15 mouse cellular contexts compared by ENCODE assay signal in genomic region chr8:41939298-41939697, GRCm38 (mm10).
"Had no signal": no experiment of that assay in that cellular context is flagged by ENCODE, and none has a peak within 500 bp of the region (broad histone marks: within the 10 kb centered on the region; RNA-seq: fewer than 3 reads in every experiment).

No protein-coding gene starts in this region.

- H3K9me3 ChIP-seq: neural tube, embryonic 15.5 days; stomach, embryonic 15.5 days had no signal

- H3K4me3 ChIP-seq: neural tube, embryonic 15.5 days; stomach, embryonic 15.5 days had no signal

- H3K36me3 ChIP-seq: neural tube, embryonic 15.5 days; stomach, embryonic 15.5 days had no signal

- H3K4me2 ChIP-seq: neural tube, embryonic 15.5 days; stomach, embryonic 15.5 days had no signal

- H3K27me3 ChIP-seq: neural tube, embryonic 15.5 days; stomach, embryonic 15.5 days had no signal

- H3K4me1 ChIP-seq: neural tube, embryonic 15.5 days; stomach, embryonic 15.5 days had no signal

- H3K27ac ChIP-seq: neural tube, embryonic 15.5 days; stomach, embryonic 15.5 days; stomach, postnatal 0 days had no signal

- H3K9ac ChIP-seq: neural tube, embryonic 15.5 days; stomach, embryonic 15.5 days had no signal

- DNase-seq: retina, postnatal 1 day; right cerebral cortex, adult 18-20 months; right cerebral cortex, postnatal 14 days; right cerebral cortex, postnatal 25 days; right cerebral cortex, postnatal 4 days; spleen, adult 18-20 months; thymus, adult 18-20 months; thymus, adult 2 months; thymus, postnatal 14 days; thymus, postnatal 25 days; thymus, postnatal 36 days; thymus, postnatal 4 days had no signal
